Mouse (Mus musculus) heart, embryonic 14.5 days (tissue): ENCODE data around the gene Gpx6. TPM values are rescaled to one million over a fixed set of nuclear protein-coding genes. Genes with fewer than 3 reads are reported as not detected.
A peak's percentile ranks its signal among the peaks of the same experiment; 100 is the strongest.

Experiments used
- ATAC-seq: fragments of 200-750 bp; cut with Nextera tagmentation; 2 replicates; pipeline ENCODE4 v1.8.0; 2017; ENCODE audit warnings: low read depth, moderate TSS enrichment; ENCODE audit not compliant: insufficient number of reproducible peaks, insufficient read depth, low FRiP score
- H3K27ac ChIP-seq, 2 experiments: fragments of 200-500 bp in 1 of 2; fragments of 300-500 bp in 1 of 2; sonication (generic) in 1 of 2; replicated peaks in 1 of 2; 2 replicates each; pipeline ENCODE4 v1.5.1; 2012 to 2014; ENCODE audit warnings: low read depth in 2 of 2, low read length in 2 of 2, control low read depth in 1 of 2, mild to moderate bottlenecking in 1 of 2, mixed read lengths in 1 of 2; ENCODE audit not compliant: control insufficient read depth in 1 of 2, insufficient read depth in 1 of 2
- H3K27me3 ChIP-seq: fragments of 300-500 bp; sonication (generic); 2 replicates; pipeline ENCODE4 v1.6.1; 2014; ENCODE audit warnings: mild to moderate bottlenecking, low read length, control low read depth; ENCODE audit not compliant: control insufficient read depth, insufficient read depth
- H3K36me3 ChIP-seq: fragments of 300-500 bp; sonication (generic); 2 replicates; pipeline ENCODE4 v1.6.1; 2014; ENCODE audit warnings: mild to moderate bottlenecking, control low read depth, low read length, mixed read lengths; ENCODE audit not compliant: control insufficient read depth, insufficient read depth
- H3K4me1 ChIP-seq, 2 experiments: fragments of 200-500 bp in 1 of 2; fragments of 300-500 bp in 1 of 2; sonication (generic) in 1 of 2; 2 replicates each; pipeline ENCODE4 v1.6.1; 2012 to 2014; ENCODE audit warnings: low read length in 2 of 2, control low read depth in 1 of 2, mixed read lengths in 1 of 2; ENCODE audit not compliant: control insufficient read depth in 2 of 2, insufficient read depth in 2 of 2
- H3K4me2 ChIP-seq: fragments of 300-500 bp; sonication (generic); 2 replicates; pipeline ENCODE4 v1.6.1; 2014; ENCODE audit warnings: mild to moderate bottlenecking, low read length
- H3K4me3 ChIP-seq, 2 experiments: fragments of 200-500 bp in 1 of 2; fragments of 300-500 bp in 1 of 2; sonication (generic) in 1 of 2; 2 replicates each; pipeline ENCODE4 v1.5.1; 2012 to 2014; ENCODE audit warnings: low read length in 2 of 2, mild to moderate bottlenecking in 2 of 2, control low read depth in 1 of 2, low read depth in 1 of 2, moderate library complexity in 1 of 2; ENCODE audit not compliant: control insufficient read depth in 1 of 2, insufficient read depth in 1 of 2
- H3K9ac ChIP-seq: fragments of 300-500 bp; sonication (generic); 2 replicates; pipeline ENCODE4 v1.6.1; 2014; ENCODE audit warnings: mild to moderate bottlenecking, low read length
- H3K9me3 ChIP-seq: fragments of 300-500 bp; sonication (generic); 2 replicates; pipeline ENCODE4 v1.6.1; 2016; ENCODE audit warnings: low read length, control low read depth; ENCODE audit not compliant: control insufficient read depth
- WGBS: fragments of 180-500 bp; shearing (Covaris S2); extraction: QIAGEN DNeasy Blood & Tissue Kit; methylation state at CpG from one replicate; pipeline ENCODE4 v1.1.7; 2014; 5-methylcytosine and 5-hydroxymethylcytosine counted together
- polyA plus RNA-seq: library from polyadenylated mRNA; unstranded; fragments of >200 nt; fragmentation: Nextera tagmentation; extraction: Ambion mirVana; gene quantifications from 2 replicates; pipeline ENCODE4 v1.2.1, GENCODE M21; 2014

Gene Gpx6
- polyA plus RNA-seq, 1 experiment from 2014 or later, result not detected

GRCm38 (mm10) chr13:21275021-21275814, 36.7 kb upstream of the Gpx6 start:
- ATAC-seq, result peak; percentile 55; the same call in 1 of the 2 replicates
- Histone ChIP-seq H3K4me1 (0 out of 4 replicates have a peak, but pooled peaks cover 0 to 4% of the 10 kb centered on the region in 2 experiments), H3K36me3 (no peaks in the 10 kb centered on the region), H3K27me3 (no peaks in the 10 kb centered on the region), H3K9me3 (no peaks in the 10 kb centered on the region), H3K27ac (no peak overlapping the region), H3K4me3 (peak overlapping the region; percentile 64 to 77), H3K4me2 (peak overlapping the region; percentile 89), H3K9ac (peak overlapping the region; percentile 69)
- WGBS, result under 1% methylated on average over 29 of the region's 29 CpGs

GRCm38 (mm10) chr13:21275815-21276550, 35.9 kb upstream of the Gpx6 start:
- H3K4me3 ChIP-seq, result peak overlapping the region; percentile 64 to 77
- no peak overlapping the region for H3K27ac ChIP-seq
- WGBS, result under 1% methylated on average over 25 of the region's 25 CpGs
- H3K4me2 ChIP-seq, result peak overlapping the region; percentile 89
- peak; percentile 80; the same call in 1 of the 2 replicates for ATAC-seq
- 0 out of 4 replicates have a peak, but pooled peaks cover 0 to 4% of the 10 kb centered on the region in 2 experiments for H3K4me1 ChIP-seq
- H3K9me3 ChIP-seq, result no peaks in the 10 kb centered on the region
- H3K9ac ChIP-seq, result peak overlapping the region; percentile 69
- H3K27me3 ChIP-seq, result no peaks in the 10 kb centered on the region
- H3K36me3 ChIP-seq, result no peaks in the 10 kb centered on the region

DNA sequence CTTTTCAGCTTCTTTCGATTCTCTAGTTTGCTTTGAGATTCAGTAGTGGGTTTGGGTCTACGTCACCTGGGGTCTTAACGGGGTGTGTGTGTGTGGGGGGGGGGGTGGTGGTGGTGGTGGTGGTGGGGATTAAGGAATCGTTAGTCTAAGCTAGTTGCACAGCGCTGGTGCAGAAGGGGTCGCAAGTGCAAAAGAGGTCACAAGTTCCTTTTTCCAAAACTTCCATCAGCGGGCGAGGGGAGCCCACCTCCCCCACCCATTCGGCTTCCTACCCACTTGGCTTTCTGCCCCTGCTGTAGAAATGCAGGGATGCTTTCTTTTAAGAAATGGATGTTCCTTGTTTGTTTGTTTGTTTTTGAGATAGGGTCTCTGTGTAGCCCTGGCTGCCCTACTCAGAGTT, 35.4 kb upstream of the Gpx6 start:
- Histone ChIP-seq H3K4me1 (0 out of 4 replicates have a peak, but pooled peaks cover 0 to 4% of the 10 kb centered on the region in 2 experiments), H3K9me3 (no peaks in the 10 kb centered on the region), H3K9ac (peak overlapping the region; percentile 69), H3K36me3 (no peaks in the 10 kb centered on the region), H3K4me2 (peak overlapping the region; percentile 89), H3K4me3 (peak overlapping the region; percentile 64 to 74), H3K27me3 (no peaks in the 10 kb centered on the region), H3K27ac (no peak overlapping the region)
- 0% methylated on average over 9 of the region's 9 CpGs for whole genome bisulfite sequencing
- ATAC-seq, result no peak

DNA sequence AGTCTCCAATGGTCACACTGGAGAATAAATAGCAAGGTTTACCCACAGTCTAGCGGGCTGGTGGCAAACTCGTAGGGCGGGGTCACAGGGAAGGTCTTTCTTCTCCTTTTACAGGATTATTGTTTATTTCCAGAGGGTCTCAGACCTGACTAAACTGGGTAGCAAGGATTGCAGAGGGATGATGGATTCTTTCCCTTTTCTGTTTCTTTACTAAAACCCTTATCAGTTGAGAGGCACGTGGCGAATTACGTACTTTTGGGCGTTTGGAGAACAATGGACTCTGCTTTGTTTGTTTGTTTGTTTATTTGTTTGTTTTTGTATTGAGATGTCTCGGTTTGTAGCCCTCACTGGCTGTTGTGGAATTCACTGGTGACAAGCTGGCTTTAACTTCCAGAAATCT, 32.8 kb upstream of the Gpx6 start:
- Histone ChIP-seq H3K36me3 (no peaks in the 10 kb centered on the region), H3K27me3 (no peaks in the 10 kb centered on the region), H3K9me3 (no peaks in the 10 kb centered on the region), H3K4me3 (peak overlapping the region; percentile 49 to 55), H3K4me2 (peak overlapping the region; percentile 63), H3K4me1 (0 out of 4 replicates have a peak, but pooled peaks cover 0 to 4% of the 10 kb centered on the region in 2 experiments), H3K27ac (no peak overlapping the region), H3K9ac (peak overlapping the region; percentile 49)
- ATAC-seq, result no peak
- 4% methylated on average over 8 of the region's 8 CpGs for WGBS

- Histone ChIP-seq H3K36me3 (no peaks in the 10 kb centered on the region), H3K4me2 (peak overlapping the region; percentile 63), H3K9ac (peak overlapping the region; percentile 49), H3K9me3 (no peaks in the 10 kb centered on the region), H3K27me3 (no peaks in the 10 kb centered on the region), H3K4me1 (0 out of 4 replicates have a peak, but pooled peaks cover 0 to 4% of the 10 kb centered on the region in 2 experiments), H3K4me3 (peak overlapping the region; percentile 49 to 55), H3K27ac (no peak overlapping the region)
- 1% methylated on average over 13 of the region's 13 CpGs for WGBS
- no peak for ATAC-seq
Observed at GRCm38 (mm10) chr13:21279559-21279958, 32.4 kb upstream of the Gpx6 start.

DNA sequence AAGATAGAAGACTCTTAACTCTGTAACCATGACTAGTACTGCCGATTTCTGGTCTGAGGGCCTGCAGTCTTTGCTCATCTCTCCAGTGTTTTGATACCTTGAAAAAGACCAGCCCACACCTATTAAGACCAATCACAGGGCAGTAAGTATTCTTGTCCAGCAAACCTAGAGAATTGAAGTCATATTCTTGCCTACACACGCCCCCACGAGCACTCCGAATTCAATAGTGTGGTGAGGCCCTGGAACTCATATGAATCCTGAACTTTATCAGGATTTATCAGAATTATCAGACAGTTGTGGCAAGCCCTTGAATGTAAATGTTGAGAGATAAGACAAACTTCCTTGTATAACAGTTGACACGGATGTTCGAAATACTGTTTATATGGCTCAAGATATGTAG, 19.3 kb upstream of the Gpx6 start, which contains the start of gene Gpx5:
Gpx5 (minus strand) TSS at position 101 of the 400 bp plus-strand sequence.
- Histone ChIP-seq H3K9ac (no peak within 1 kb of the TSS), H3K4me3 (no peak within 1 kb of the TSS), H3K4me1 (peaks cover 0 to 1% of the 10 kb centered on the region in 2 experiments; a peak in 1 of 4 replicates), H3K27ac (no peak within 1 kb of the TSS), H3K36me3 (no peaks in the 10 kb centered on the region), H3K27me3 (no peaks in the 10 kb centered on the region; the same call in 1 of the 2 replicates), H3K9me3 (no peaks in the 10 kb centered on the region), H3K4me2 (no peak within 1 kb of the TSS)
- no peak for ATAC-seq
- WGBS, result 84% methylated on average over 6 of the region's 6 CpGs

GRCm38 (mm10) chr13:21298557-21298956, 13.4 kb upstream of the Gpx6 start:
- ATAC-seq, result no peak
- H3K4me2 ChIP-seq, result no peak overlapping the region
- peaks cover 13 to 16% of the 10 kb centered on the region in 2 experiments for H3K4me1 ChIP-seq
- no peaks in the 10 kb centered on the region for H3K27me3 ChIP-seq
- H3K36me3 ChIP-seq, result no peaks in the 10 kb centered on the region
- H3K27ac ChIP-seq, result no peak overlapping the region
- H3K9ac ChIP-seq, result no peak overlapping the region
- no peak overlapping the region for H3K4me3 ChIP-seq
- no peaks in the 10 kb centered on the region for H3K9me3 ChIP-seq
- WGBS, result 26% methylated on average over 3 of the region's 3 CpGs
